Comparison of ENCODE assay signal across 23 mouse cellular contexts in genomic region chr14:79440655-79441054, GRCm38 (mm10). TPM values are rescaled to one million over a fixed set of nuclear protein-coding genes. Genes with fewer than 3 reads are reported as not detected.
A peak's percentile ranks its signal among the peaks of the same experiment; 100 is the strongest.
DNase-seq lines count a peak whose midpoint lies in the region; ATAC-seq and TF ChIP-seq lines count a peak whose summit lies in the region.
"Had no signal": no experiment of that assay in that cellular context is flagged by ENCODE, and none has a peak within 500 bp of the region (broad histone marks: within the 10 kb centered on the region; RNA-seq: fewer than 3 reads in every experiment).

No protein-coding gene starts in this region.

- no peak for TF ChIP-seq EP300 in liver, postnatal 0 days (IDR thresholded peaks at IDR 0.05; ENCODE audit: low read depth)
- no peak for TF ChIP-seq EP300 in MEL (IDR thresholded peaks at IDR 0.05; ENCODE audit: low read depth in 1 of 2, low read length in 2 of 2)

- 76% methylated on average over 2 of the region's 2 CpGs for WGBS in liver, postnatal 0 days (ENCODE audit: insufficient replicate concordance)
- 73% methylated on average over 2 of the region's 2 CpGs for WGBS in liver, embryonic 12.5 days (ENCODE audit: insufficient replicate concordance)

- TF ChIP-seq CTCF in liver, postnatal 0 days (IDR thresholded peaks at IDR 0.05; ENCODE audit: low read depth), result no peak
- no peak for TF ChIP-seq CTCF in MEL (IDR thresholded peaks at IDR 0.05 in 2 of 3, conservative IDR thresholded peaks at IDR 0.05 in 1 of 3; ENCODE audit: control insufficient read depth in 1 of 3, insufficient read depth in 1 of 3, low read depth in 2 of 3, low read length in 3 of 3, poor library complexity in 1 of 3, severe bottlenecking in 1 of 3)

- peak; percentile 48; the same call in 1 of the 2 replicates for ATAC-seq in liver, postnatal 0 days
- no peak for ATAC-seq in liver, embryonic 12.5 days
- ATAC-seq in erythroid progenitor cell, adult 5-6 weeks (replicated peaks; ENCODE audit: low FRiP score, poor library complexity, severe bottlenecking), result peak; percentile 96
- ATAC-seq: forebrain, embryonic 16.5 days; hindbrain, postnatal 0 days had no signal

- no peaks in the 10 kb centered on the region for H3K27me3 ChIP-seq in liver, postnatal 0 days (ENCODE audit: insufficient read depth, low read length)
- H3K27me3 ChIP-seq in liver, embryonic 12.5 days (replicated peaks), result peaks cover 7% of the 10 kb centered on the region
- H3K27me3 ChIP-seq in MEL (ENCODE audit: control insufficient read depth in 1 of 2, insufficient read depth in 2 of 2, low read length in 2 of 2), result no peaks in the 10 kb centered on the region
- H3K27me3 ChIP-seq: CH12.LX; embryonic facial prominence, embryonic 15.5 days; forebrain, embryonic 12.5 days; hindbrain, embryonic 13.5 days had no signal

- H3K9me3 ChIP-seq in liver, postnatal 0 days (ENCODE audit: low read length), result peaks cover 4% of the 10 kb centered on the region; the same call in 1 of the 2 replicates
- H3K9me3 ChIP-seq in liver, embryonic 12.5 days (replicated peaks), result peaks cover 6% of the 10 kb centered on the region; the same call in 1 of the 2 replicates
- no peaks in the 10 kb centered on the region for H3K9me3 ChIP-seq in MEL (replicated peaks; ENCODE audit: insufficient read depth, low read length)
- H3K9me3 ChIP-seq: embryonic facial prominence, embryonic 15.5 days; forebrain, embryonic 12.5 days; heart, embryonic 10.5 days; hindbrain, embryonic 13.5 days had no signal

- H3K4me3 ChIP-seq in liver, postnatal 0 days (ENCODE audit: low read depth, low read length), result no peak overlapping the region
- no peak overlapping the region for H3K4me3 ChIP-seq in liver, embryonic 12.5 days
- no peak overlapping the region for H3K4me3 ChIP-seq in MEL (ENCODE audit: control insufficient read depth in 1 of 2, insufficient read depth in 1 of 2, low read depth in 2 of 2, low read length in 2 of 2)
- H3K4me3 ChIP-seq: embryonic facial prominence, embryonic 15.5 days; forebrain, embryonic 12.5 days; heart, embryonic 10.5 days; hindbrain, embryonic 13.5 days had no signal

- no peak for TF ChIP-seq RAD21 in MEL (IDR thresholded peaks at IDR 0.05; ENCODE audit: low read depth, low read length)

- no peak overlapping the region for H3K9ac ChIP-seq in liver, postnatal 0 days (replicated peaks)
- no peak overlapping the region for H3K9ac ChIP-seq in liver, embryonic 12.5 days
- H3K9ac ChIP-seq in MEL (ENCODE audit: control insufficient read depth, low read depth, low read length, poor library complexity, severe bottlenecking), result no peak overlapping the region
- H3K9ac ChIP-seq: embryonic facial prominence, embryonic 15.5 days; forebrain, embryonic 12.5 days; hindbrain, embryonic 13.5 days had no signal

- H3K4me2 ChIP-seq in liver, postnatal 0 days (ENCODE audit: low read depth, low read length), result no peak overlapping the region
- no peak overlapping the region for H3K4me2 ChIP-seq in liver, embryonic 12.5 days
- H3K4me2 ChIP-seq: embryonic facial prominence, embryonic 15.5 days; forebrain, embryonic 12.5 days; hindbrain, embryonic 13.5 days had no signal

- H3K79me2 ChIP-seq in MEL (ENCODE audit: control insufficient read depth, insufficient read depth, low read length, poor library complexity), result no peaks in the 10 kb centered on the region

- H3K27ac ChIP-seq in liver, postnatal 0 days (ENCODE audit: low read depth), result no peak overlapping the region
- no peak overlapping the region for H3K27ac ChIP-seq in liver, embryonic 12.5 days
- no peak overlapping the region for H3K27ac ChIP-seq in MEL (ENCODE audit: control insufficient read depth, low read depth, low read length)
- H3K27ac ChIP-seq: embryonic facial prominence, embryonic 15.5 days; forebrain, embryonic 12.5 days; heart, embryonic 10.5 days; hindbrain, embryonic 13.5 days; hindbrain, postnatal 0 days had no signal

- no peak for TF ChIP-seq POLR2A in MEL (IDR thresholded peaks at IDR 0.05; ENCODE audit: control insufficient read depth in 1 of 2, insufficient read depth in 1 of 2, low read depth in 1 of 2, low read length in 2 of 2, poor library complexity in 1 of 2)

- no peaks in the 10 kb centered on the region for H3K4me1 ChIP-seq in liver, postnatal 0 days (ENCODE audit: insufficient read depth)
- H3K4me1 ChIP-seq in liver, embryonic 12.5 days, result peaks cover 5% of the 10 kb centered on the region; the same call in 1 of the 2 replicates
- H3K4me1 ChIP-seq in MEL (ENCODE audit: control insufficient read depth in 1 of 2, insufficient read depth in 2 of 2, low read length in 2 of 2), result peaks cover 0 to 4% of the 10 kb centered on the region in 2 experiments; a peak in 1 of 4 replicates
- H3K4me1 ChIP-seq: embryonic facial prominence, embryonic 15.5 days; heart, embryonic 10.5 days had no signal

- peak; percentile 10 to 16 for DNase-seq in adrenal gland, postnatal 36 days
- DNase-seq in adrenal gland, postnatal 4 days (ENCODE audit: low spot score in 2 of 2), result no peak
- DNase-seq in liver, postnatal 0 days, result no peak
- peak; percentile 37 for DNase-seq in MEL (ENCODE audit: low read depth, low spot score)
- no peak for DNase-seq in gastrocnemius, adult 18-20 months (ENCODE audit: low spot score)
- no peak for DNase-seq in layer of hippocampus, postnatal 14 days (ENCODE audit: low spot score in 2 of 2)
- DNase-seq: adrenal gland, postnatal 14 days; cerebellum, adult 11 months; cerebellum, adult 8-10 months; cerebellum, postnatal 14 days; embryo, embryonic 11 days; gastrocnemius, postnatal 25 days; heart, adult 18-20 months; heart, postnatal 14 days had no signal

- H3K36me3 ChIP-seq in liver, postnatal 0 days (replicated peaks; ENCODE audit: insufficient read depth, low read length), result no peaks in the 10 kb centered on the region
- no peaks in the 10 kb centered on the region for H3K36me3 ChIP-seq in liver, embryonic 12.5 days
- peaks cover 0 to 6% of the 10 kb centered on the region in 2 experiments; a peak in 1 of 4 replicates for H3K36me3 ChIP-seq in MEL (ENCODE audit: control insufficient read depth in 1 of 2, insufficient read depth in 2 of 2, low read length in 2 of 2)
- H3K36me3 ChIP-seq: embryonic facial prominence, embryonic 15.5 days; forebrain, embryonic 12.5 days; heart, embryonic 10.5 days; hindbrain, embryonic 13.5 days had no signal

RNA-seq across cellular contexts. Expression of gene Kbtbd6, which starts 11.0 kb away (rescaled TPM):
- total RNA-seq in adrenal gland, postnatal 36 days (2021), result under 1 TPM; 0.13 TPM
- 1 to 10 TPM; 1.0 to 1.1 TPM for total RNA-seq in adrenal gland, postnatal 4 days (2021)
- 1.8 and 2.4 TPM in 2 replicates for polyA plus RNA-seq in liver, postnatal 0 days (2015; fragmentation: Nextera tagmentation; extraction: Ambion mirVana)
- 3.9 TPM in 2 replicates for polyA plus RNA-seq in liver, embryonic 12.5 days (2016; fragmentation: Nextera tagmentation; extraction: Ambion mirVana)
- 0.07 and 0.12 TPM in 2 replicates for total RNA-seq in MEL (2012; rRNA removed)
- polyA plus RNA-seq in MEL (2012; ENCODE audit: insufficient read depth in 1 of 2, insufficient read length in 2 of 2, low read depth in 1 of 2, low replicate concordance in 2 of 2, missing spikeins in 1 of 2), result not detected
- total RNA-seq in erythroid progenitor cell, adult 5-6 weeks (2015; ENCODE audit: low replicate concordance), result 21.3 and 29.3 TPM in 2 replicates
- total RNA-seq in erythroid progenitor cell, adult 5-6 weeks (2017; ENCODE audit: low replicate concordance), result 13.2 and 27.5 TPM in 2 replicates
- under 1 TPM in 1 of 2 experiments, not detected in 1; 0.14 TPM for total RNA-seq in gastrocnemius, adult 18-20 months (2021)
- total RNA-seq in layer of hippocampus, postnatal 14 days (2021), result 1 to 10 TPM in 1 of 2 experiments, under 1 TPM in 1; 0.86 to 1.5 TPM
- total RNA-seq: gastrocnemius, postnatal 25 days had no signal

RNA-seq across cellular contexts. Expression of gene Kbtbd7, which starts 14.3 kb away (rescaled TPM):
- 1 to 10 TPM; 7.8 to 9.4 TPM for total RNA-seq in adrenal gland, postnatal 36 days (2021)
- 10 to 100 TPM; 12.6 to 13.2 TPM for total RNA-seq in adrenal gland, postnatal 4 days (2021)
- polyA plus RNA-seq in liver, postnatal 0 days (2015; fragmentation: Nextera tagmentation; extraction: Ambion mirVana), result 2.6 and 3.0 TPM in 2 replicates
- polyA plus RNA-seq in liver, embryonic 12.5 days (2016; fragmentation: Nextera tagmentation; extraction: Ambion mirVana), result 5.7 and 6.2 TPM in 2 replicates
- total RNA-seq in MEL (2012; rRNA removed), result 2.6 and 3.8 TPM in 2 replicates
- polyA plus RNA-seq in MEL (2012; ENCODE audit: insufficient read depth in 1 of 2, insufficient read length in 2 of 2, low read depth in 1 of 2, low replicate concordance in 2 of 2, missing spikeins in 1 of 2), result 1 to 10 TPM in 1 of 2 experiments, not detected in 1; 2.7 TPM
- 16.6 and 21.0 TPM in 2 replicates for total RNA-seq in erythroid progenitor cell, adult 5-6 weeks (2015; ENCODE audit: low replicate concordance)
- 10.8 and 16.7 TPM in 2 replicates for total RNA-seq in erythroid progenitor cell, adult 5-6 weeks (2017; ENCODE audit: low replicate concordance)
- 1 to 10 TPM; 5.5 to 6.4 TPM for total RNA-seq in gastrocnemius, adult 18-20 months (2021)
- total RNA-seq in layer of hippocampus, postnatal 14 days (2021), result 10 to 100 TPM; 38.0 to 40.3 TPM

RNA-seq across cellular contexts. Expression of gene Elf1, which starts 40.3 kb away (rescaled TPM):
- 10 to 100 TPM; 22.1 to 26.0 TPM for total RNA-seq in adrenal gland, postnatal 36 days (2021)
- 10 to 100 TPM; 27.4 to 28.8 TPM for total RNA-seq in adrenal gland, postnatal 4 days (2021)
- 9.0 and 11.0 TPM in 2 replicates for polyA plus RNA-seq in liver, postnatal 0 days (2015; fragmentation: Nextera tagmentation; extraction: Ambion mirVana)
- polyA plus RNA-seq in liver, embryonic 12.5 days (2016; fragmentation: Nextera tagmentation; extraction: Ambion mirVana), result 18.9 and 21.2 TPM in 2 replicates
- 21.5 and 27.3 TPM in 2 replicates for total RNA-seq in MEL (2012; rRNA removed)
- polyA plus RNA-seq in MEL (2012; ENCODE audit: insufficient read depth in 1 of 2, insufficient read length in 2 of 2, low read depth in 1 of 2, low replicate concordance in 2 of 2, missing spikeins in 1 of 2), result 10 to 100 TPM; 24.2 to 43.1 TPM
- total RNA-seq in erythroid progenitor cell, adult 5-6 weeks (2015; ENCODE audit: low replicate concordance), result 38.9 and 39.8 TPM in 2 replicates
- 81.2 and 83.4 TPM in 2 replicates for total RNA-seq in erythroid progenitor cell, adult 5-6 weeks (2017; ENCODE audit: low replicate concordance)
- 1 to 10 TPM; 3.8 to 6.4 TPM for total RNA-seq in gastrocnemius, adult 18-20 months (2021)
- 1 to 10 TPM; 6.0 to 6.3 TPM for total RNA-seq in layer of hippocampus, postnatal 14 days (2021)

RNA-seq across cellular contexts. Expression of gene Wbp4, which starts 40.7 kb away (rescaled TPM):
- total RNA-seq in adrenal gland, postnatal 36 days (2021), result 10 to 100 TPM; 39.7 to 42.7 TPM
- 10 to 100 TPM; 44.8 to 46.7 TPM for total RNA-seq in adrenal gland, postnatal 4 days (2021)
- 15.1 and 16.2 TPM in 2 replicates for polyA plus RNA-seq in liver, postnatal 0 days (2015; fragmentation: Nextera tagmentation; extraction: Ambion mirVana)
- polyA plus RNA-seq in liver, embryonic 12.5 days (2016; fragmentation: Nextera tagmentation; extraction: Ambion mirVana), result 22.4 and 23.5 TPM in 2 replicates
- 14.5 and 15.9 TPM in 2 replicates for total RNA-seq in MEL (2012; rRNA removed)
- polyA plus RNA-seq in MEL (2012; ENCODE audit: insufficient read depth in 1 of 2, insufficient read length in 2 of 2, low read depth in 1 of 2, low replicate concordance in 2 of 2, missing spikeins in 1 of 2), result 10 to 100 TPM; 22.1 to 87.6 TPM
- 25.6 and 27.7 TPM in 2 replicates for total RNA-seq in erythroid progenitor cell, adult 5-6 weeks (2015; ENCODE audit: low replicate concordance)
- 40.6 and 64.4 TPM in 2 replicates for total RNA-seq in erythroid progenitor cell, adult 5-6 weeks (2017; ENCODE audit: low replicate concordance)
- total RNA-seq in gastrocnemius, adult 18-20 months (2021), result 10 to 100 TPM; 20.7 to 23.5 TPM
- total RNA-seq in layer of hippocampus, postnatal 14 days (2021), result 10 to 100 TPM; 44.0 to 47.7 TPM

RNA-seq across cellular contexts. Expression of gene Mtrf1, which starts 43.1 kb away (rescaled TPM):
- 1 to 10 TPM; 3.9 to 8.8 TPM for total RNA-seq in adrenal gland, postnatal 36 days (2021)
- 1 to 10 TPM; 9.1 to 9.9 TPM for total RNA-seq in adrenal gland, postnatal 4 days (2021)
- 5.4 and 5.6 TPM in 2 replicates for polyA plus RNA-seq in liver, postnatal 0 days (2015; fragmentation: Nextera tagmentation; extraction: Ambion mirVana)
- 6.7 and 7.3 TPM in 2 replicates for polyA plus RNA-seq in liver, embryonic 12.5 days (2016; fragmentation: Nextera tagmentation; extraction: Ambion mirVana)
- 4.0 and 4.8 TPM in 2 replicates for total RNA-seq in MEL (2012; rRNA removed)
- 1 to 10 TPM in 1 of 2 experiments, not detected in 1; 4.9 TPM for polyA plus RNA-seq in MEL (2012; ENCODE audit: insufficient read depth in 1 of 2, insufficient read length in 2 of 2, low read depth in 1 of 2, low replicate concordance in 2 of 2, missing spikeins in 1 of 2)
- total RNA-seq in erythroid progenitor cell, adult 5-6 weeks (2015; ENCODE audit: low replicate concordance), result 0.72 and 2.1 TPM in 2 replicates
- 0.91 and 1.0 TPM in 2 replicates for total RNA-seq in erythroid progenitor cell, adult 5-6 weeks (2017; ENCODE audit: low replicate concordance)
- 10 to 100 TPM in 1 of 2 experiments, 1 to 10 TPM in 1; 9.8 to 11.0 TPM for total RNA-seq in gastrocnemius, adult 18-20 months (2021)
- total RNA-seq in layer of hippocampus, postnatal 14 days (2021), result 1 to 10 TPM; 4.8 to 5.7 TPM

Comparison
In these comparisons a context has a peak if more than half of its experiments do, and no peak if none do; other contexts are left out.
1. DNase-seq: peak in adrenal gland, postnatal 36 days (2 of 2) and MEL (single experiment); none in adrenal gland, postnatal 4 days (0 of 2), liver, postnatal 0 days (single experiment), gastrocnemius, adult 18-20 months (single experiment) and layer of hippocampus, postnatal 14 days (0 of 2).
2. RNA of gene Kbtbd6, which starts 11.0 kb away (total RNA-seq): 13.2 to 29.3 TPM in erythroid progenitor cell, adult 5-6 weeks; 0.86 to 1.5 TPM in layer of hippocampus, postnatal 14 days, 1.0 to 1.1 TPM in adrenal gland, postnatal 4 days, 0.14 TPM in gastrocnemius, adult 18-20 months, 0.13 TPM in adrenal gland, postnatal 36 days and 0.07 to 0.12 TPM in MEL; every median in the first group is over 4 times any median in the second.